Mouse (Mus musculus): ENCODE results near the gene Cnot10. TPM values are rescaled to one million over a fixed set of nuclear protein-coding genes. Genes with fewer than 3 reads are reported as not detected.
A peak's percentile ranks its signal among the peaks of the same experiment; 100 is the strongest.

Gene Cnot10
- 31.2 and 32.7 TPM in 2 replicates for polyA plus RNA-seq (2012; rRNA removed)

GRCm38 (mm10) chr9:114639839-114640646 is at the start of gene Cnot10:
Gene Cnot10 (minus strand): TSS chr9:114640184.
- DNase-seq (ENCODE audit: low read depth) = peak; percentile 74

- no peak for DNase-seq (ENCODE audit: low read depth)
Measured at GRCm38 (mm10) chr9:114688953-114689407, 49.0 kb upstream of the Cnot10 start.

- peak; percentile 56 for DNase-seq (ENCODE audit: low read depth)
Measured at GRCm38 (mm10) chr9:114688252-114688952, 48.4 kb upstream of the Cnot10 start, which contains the start of gene Dync1li1. Gene Dync1li1 (plus strand): TSS chr9:114688790.

- DNase-seq (ENCODE audit: low read depth) = no peak
Measured at GRCm38 (mm10) chr9:114687639-114688038, 47.7 kb upstream of the Cnot10 start.

- DNase-seq (ENCODE audit: low read depth) = no peak
Measured at GRCm38 (mm10) chr9:114686245-114686644, 46.3 kb upstream of the Cnot10 start.

- DNase-seq (ENCODE audit: low read depth) = no peak
Measured at GRCm38 (mm10) chr9:114682193-114682592, 42.2 kb upstream of the Cnot10 start.

GRCm38 (mm10) chr9:114680531-114680930 is 40.5 kb upstream of the Cnot10 start:
- no peak for DNase-seq (ENCODE audit: low read depth)

- no peak for DNase-seq (ENCODE audit: low read depth)
Measured at GRCm38 (mm10) chr9:114679944-114680343, 40.0 kb upstream of the Cnot10 start.

- peak; percentile 40 for DNase-seq (ENCODE audit: low read depth)
Measured at GRCm38 (mm10) chr9:114678576-114678975, 38.6 kb upstream of the Cnot10 start.

- DNase-seq (ENCODE audit: low read depth) = no peak
Measured at GRCm38 (mm10) chr9:114673626-114674025, 33.6 kb upstream of the Cnot10 start.

GRCm38 (mm10) chr9:114672703-114673561 is 32.9 kb upstream of the Cnot10 start:
- DNase-seq (ENCODE audit: low read depth) = no peak

- DNase-seq (ENCODE audit: low read depth) = no peak
Measured at GRCm38 (mm10) chr9:114671946-114672345, 32.0 kb upstream of the Cnot10 start.

- no peak for DNase-seq (ENCODE audit: low read depth)
Measured at GRCm38 (mm10) chr9:114669011-114669410, 29.0 kb upstream of the Cnot10 start.

GRCm38 (mm10) chr9:114668047-114668446 is 28.1 kb upstream of the Cnot10 start:
- DNase-seq (ENCODE audit: low read depth) = no peak

- DNase-seq (ENCODE audit: low read depth) = no peak
Measured at GRCm38 (mm10) chr9:114666858-114667257, 26.9 kb upstream of the Cnot10 start.

GRCm38 (mm10) chr9:114663782-114664181 is 23.8 kb upstream of the Cnot10 start:
- DNase-seq (ENCODE audit: low read depth) = no peak

GRCm38 (mm10) chr9:114661991-114662390 is 22.0 kb upstream of the Cnot10 start:
- DNase-seq (ENCODE audit: low read depth) = no peak

GRCm38 (mm10) chr9:114660983-114661382 is 21.0 kb upstream of the Cnot10 start:
- no peak for DNase-seq (ENCODE audit: low read depth)

GRCm38 (mm10) chr9:114660506-114660905 is 20.5 kb upstream of the Cnot10 start:
- DNase-seq (ENCODE audit: low read depth) = no peak

GRCm38 (mm10) chr9:114656701-114657100 is 16.7 kb upstream of the Cnot10 start:
- no peak for DNase-seq (ENCODE audit: low read depth)

- no peak for DNase-seq (ENCODE audit: low read depth)
Measured at GRCm38 (mm10) chr9:114655356-114655755, 15.4 kb upstream of the Cnot10 start.

Measured in gonadal fat pad, adult 2 months (tissue).